Mouse (Mus musculus) adrenal gland, postnatal 36 days (tissue): ENCODE results near the gene Atp13a2. TPM values are rescaled to one million over a fixed set of nuclear protein-coding genes. Genes with fewer than 3 reads are reported as not detected.

Experiments used
- DNase-seq, 2 experiments: peaks; one replicate each; pipeline ENCODE4 v3.0.0; 2021; ENCODE audit warnings: mixed read lengths in 1 of 2
- total RNA-seq, 2 experiments: library from RNA; stranded (reverse); gene quantifications; 2 replicates each; pipeline ENCODE4 v1.2.3; 2021

Gene Atp13a2
- total RNA-seq, 2 experiments from 2014 or later = 33.3 to 34.2 TPM

DNA sequence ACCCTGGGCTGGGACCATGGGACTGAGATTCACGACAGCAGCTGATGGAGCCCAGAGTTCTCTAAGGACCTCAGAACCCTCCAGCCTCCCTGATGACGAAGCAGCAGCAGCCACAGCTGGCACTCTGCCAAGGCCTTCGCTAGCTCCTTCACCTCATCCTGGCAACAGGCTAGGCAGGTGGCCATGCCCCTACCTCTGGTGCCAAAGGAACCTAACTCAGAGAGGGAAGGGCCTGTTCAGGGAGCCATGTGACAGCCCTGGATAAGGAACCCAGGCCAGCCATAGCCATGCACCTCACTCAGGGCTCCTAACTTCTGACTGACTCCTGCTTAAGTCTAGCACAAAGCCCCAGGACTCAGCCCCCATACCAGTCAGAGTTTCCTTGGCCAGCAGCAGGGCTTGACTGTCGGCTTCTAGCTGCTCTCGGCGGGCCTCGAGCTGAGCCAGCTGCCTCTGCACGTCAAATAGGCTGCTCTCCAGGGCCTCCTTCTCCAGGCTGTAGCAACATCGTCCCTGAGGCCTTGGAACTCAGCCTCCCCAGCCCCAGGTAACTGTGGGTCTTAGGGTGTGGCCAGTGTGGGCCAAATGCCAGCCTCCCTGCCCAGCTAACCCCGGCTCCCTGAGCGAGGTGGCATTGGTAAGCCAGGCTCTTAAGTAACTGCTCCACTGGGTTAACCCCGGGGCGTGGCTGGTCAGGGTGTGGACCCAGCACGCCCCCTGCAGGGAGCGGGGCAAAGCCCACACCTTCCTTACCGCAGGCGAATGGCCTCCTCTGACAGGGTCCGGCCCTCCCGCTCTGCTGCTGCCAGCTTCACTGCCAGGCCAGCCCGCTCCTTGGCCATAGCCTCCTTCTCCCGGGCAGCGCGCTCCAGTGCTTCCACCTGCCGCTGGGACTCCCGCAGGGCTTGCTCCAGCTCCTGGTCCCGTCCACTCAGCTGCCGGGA, 47.2 kb downstream of the Atp13a2 start:
- peak; percentile 63 to 64 for DNase-seq

DNA sequence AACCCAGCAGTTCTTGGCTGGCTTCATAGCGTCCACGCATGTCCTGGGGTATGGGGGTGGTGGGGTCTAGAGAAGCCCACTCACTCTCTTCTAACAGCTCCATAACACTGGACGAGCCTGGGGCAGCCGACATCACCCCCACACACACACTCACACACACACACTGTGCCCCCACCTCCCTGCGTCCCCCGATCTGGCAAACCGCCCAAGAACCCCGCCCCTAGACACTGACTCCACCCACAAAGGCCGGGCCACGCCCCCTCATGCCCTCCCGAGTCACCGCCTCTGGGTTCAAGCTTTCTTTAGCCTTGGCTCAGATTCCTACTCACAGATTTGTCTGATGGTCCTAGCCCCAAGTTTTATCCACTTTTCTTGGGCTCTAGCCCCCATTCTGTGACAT, 54.4 kb downstream of the Atp13a2 start:
- peak; percentile 51 to 56 for DNase-seq

DNA sequence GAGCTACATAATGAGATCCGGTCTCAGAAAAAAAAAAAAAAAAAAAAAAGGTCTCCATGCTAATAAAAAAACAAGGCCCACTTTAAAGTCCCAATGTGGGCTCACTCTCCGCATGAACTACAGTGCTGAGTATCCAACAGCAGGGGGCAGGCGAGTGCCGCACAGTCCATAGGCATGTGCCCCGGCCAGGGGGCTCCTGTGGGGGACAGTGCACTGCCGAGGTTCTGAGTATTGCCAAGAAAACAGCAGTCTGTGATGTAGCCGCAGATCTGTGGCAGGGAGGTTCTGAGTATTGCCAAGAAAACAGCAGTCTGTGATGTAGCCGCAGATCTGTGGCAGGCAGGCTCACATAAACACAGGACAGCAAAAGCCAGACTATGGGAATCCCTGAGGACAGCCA, 58.1 kb downstream of the Atp13a2 start:
- peak; percentile 45 to 68 for DNase-seq

DNA sequence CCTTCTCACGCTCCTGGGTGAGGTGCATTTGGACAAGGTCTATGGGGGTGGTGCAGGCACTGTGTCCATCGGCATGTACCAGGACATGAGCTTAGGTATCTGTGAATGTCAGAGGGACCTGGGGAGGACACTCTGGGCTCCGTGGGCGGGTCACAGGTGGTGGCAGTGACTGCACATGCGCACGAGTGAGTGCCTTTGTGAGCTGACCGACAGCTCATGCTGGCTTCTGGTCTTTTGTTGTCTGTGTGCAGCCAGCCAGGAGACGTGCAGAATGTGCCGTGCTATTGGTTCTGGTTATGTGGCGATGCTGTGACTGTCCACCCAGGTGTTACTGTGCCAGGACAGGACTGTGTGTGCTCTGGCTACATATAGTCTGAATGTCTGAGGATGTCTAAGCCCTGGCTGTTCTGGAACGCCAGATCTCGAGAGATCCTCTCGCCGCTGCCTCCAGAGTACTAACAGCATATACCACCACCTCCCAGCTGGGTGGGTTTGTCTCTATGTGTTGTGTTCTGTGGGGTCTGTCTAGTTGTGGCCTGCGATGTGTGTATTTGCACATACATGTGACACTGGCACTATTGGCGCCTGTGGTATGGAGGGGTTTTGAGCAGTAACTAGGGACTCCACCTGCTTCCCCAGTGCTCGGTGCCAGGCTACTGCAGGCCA, 62.3 kb downstream of the Atp13a2 start:
- no peak for DNase-seq

DNA sequence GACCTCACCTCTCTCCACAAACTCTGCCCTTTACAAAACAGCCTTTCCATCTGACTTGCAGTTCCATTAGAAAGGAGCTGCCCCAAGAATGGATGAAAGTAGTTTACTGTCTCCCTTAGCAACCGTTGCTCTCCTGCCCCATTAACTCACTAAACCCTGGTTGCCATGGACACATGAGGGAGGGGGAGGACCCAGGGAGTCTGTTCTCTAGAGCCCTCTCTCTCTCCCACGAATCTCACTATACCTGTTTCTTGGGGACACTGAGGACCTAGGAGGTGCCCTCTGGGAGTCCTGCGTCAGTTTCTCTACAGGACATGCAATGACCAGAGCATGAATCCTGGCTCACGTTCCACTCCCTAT, 62.8 kb downstream of the Atp13a2 start:
- DNase-seq = no peak

DNA sequence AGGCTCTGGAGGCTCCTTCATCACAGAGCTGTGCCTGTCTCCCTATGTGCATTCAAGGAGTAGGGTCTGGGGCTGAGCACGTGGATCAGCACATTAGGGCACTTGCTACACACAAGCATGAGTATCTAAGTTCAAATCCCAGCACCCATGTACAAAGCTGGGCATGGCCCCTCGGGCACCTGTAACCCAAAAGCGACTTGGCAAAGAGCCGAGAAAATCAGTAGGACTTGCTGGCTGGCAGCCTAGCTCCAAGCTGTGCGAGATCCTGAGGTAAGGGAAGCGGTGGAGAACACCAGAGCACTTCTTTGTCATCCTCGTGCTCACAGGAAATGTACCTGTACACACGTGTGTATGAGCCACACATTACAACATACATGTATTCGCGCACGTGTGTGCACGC, 65.8 kb downstream of the Atp13a2 start:
- DNase-seq = no peak

DNA sequence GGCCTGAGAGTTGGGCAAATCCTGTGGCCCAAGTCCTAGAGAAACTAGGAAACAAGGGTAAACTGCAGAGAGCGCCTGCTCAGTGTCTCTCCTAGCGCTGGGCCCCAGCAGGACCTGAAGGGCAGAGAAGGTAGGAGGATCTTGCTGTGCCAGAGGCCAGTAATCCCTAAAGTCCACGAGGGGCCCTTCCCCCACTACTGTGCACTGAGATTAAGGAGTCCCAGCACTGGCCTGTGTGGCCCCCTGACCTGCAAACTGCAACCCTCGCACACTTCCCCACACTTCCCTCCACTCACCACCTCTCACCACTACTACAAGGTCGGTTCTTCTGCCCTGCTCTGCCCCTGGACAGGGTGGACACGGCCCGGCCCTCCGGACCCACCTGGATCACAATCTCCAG, 66.5 kb downstream of the Atp13a2 start:
- DNase-seq = no peak

DNA sequence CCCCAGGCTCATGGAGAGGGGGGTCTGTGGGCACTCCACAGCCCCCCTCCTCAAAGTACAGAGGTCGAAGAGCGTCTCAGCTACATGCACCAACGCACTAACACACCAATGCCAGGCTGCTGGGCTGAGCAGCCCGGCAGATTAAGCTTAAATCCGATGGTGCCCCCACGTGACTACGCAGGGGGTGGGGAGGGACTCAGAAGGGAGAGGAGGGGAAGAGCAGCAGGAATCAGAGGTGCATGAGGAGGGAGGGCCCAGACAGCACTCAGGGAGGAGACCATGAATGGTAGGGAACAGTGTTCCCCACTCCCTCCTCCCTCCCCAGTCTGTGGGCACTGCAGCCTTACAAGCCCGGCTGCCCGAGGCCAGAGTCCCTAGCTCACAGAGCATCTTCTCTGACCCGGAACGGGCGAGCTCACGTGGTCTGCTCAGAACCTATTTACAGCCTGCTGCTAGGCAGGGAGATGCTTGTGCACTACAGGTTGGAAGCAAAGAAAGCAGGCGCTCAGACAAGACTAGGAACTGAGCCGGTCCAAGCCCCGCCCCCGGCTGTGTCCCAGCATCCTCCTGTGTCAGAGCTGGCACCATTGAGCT, 67.0 kb downstream of the Atp13a2 start:
- no peak for DNase-seq

Other genes starting within 250 kb of the Atp13a2 start
- gene Padi6, start 244.2 kb upstream of the Atp13a2 start, total RNA-seq = not detected
- gene Padi4, start 212.6 kb upstream of the Atp13a2 start, total RNA-seq = under 1 TPM; 0.23 to 0.63 TPM
- not detected for gene Padi3, start 176.2 kb upstream of the Atp13a2 start, total RNA-seq
- not detected for gene Padi1, start 141.1 kb upstream of the Atp13a2 start, total RNA-seq
- 10 to 100 TPM in 1 of 2 experiments, under 1 TPM in 1; 0.76 to 10.4 TPM for gene Padi2, start 80.5 kb upstream of the Atp13a2 start, total RNA-seq
- 100 to 1,000 TPM; 418 to 498 TPM for gene Sdhb, start 25.7 kb upstream of the Atp13a2 start, total RNA-seq
- gene Mfap2, start 23.5 kb downstream of the Atp13a2 start, total RNA-seq = 10 to 100 TPM in 1 of 2 experiments, 1 to 10 TPM in 1; 8.4 to 10.5 TPM
- 1 to 10 TPM; 5.5 to 5.8 TPM for gene Crocc, start 73.7 kb downstream of the Atp13a2 start, total RNA-seq
- 10 to 100 TPM; 61.4 to 61.9 TPM for gene Necap2, start 91.5 kb downstream of the Atp13a2 start, total RNA-seq
- not detected for gene Spata21, start 101.5 kb downstream of the Atp13a2 start, total RNA-seq
- gene Szrd1, start 152.9 kb downstream of the Atp13a2 start, total RNA-seq = 100 to 1,000 TPM; 110 to 123 TPM
- gene Fbxo42, start 161.0 kb downstream of the Atp13a2 start, total RNA-seq = 10 to 100 TPM; 20.4 to 21.6 TPM
- 1 to 10 TPM in 1 of 2 experiments, under 1 TPM in 1; 0.96 to 1.2 TPM for gene Rsg1, start 227.1 kb downstream of the Atp13a2 start, total RNA-seq